Mouse (Mus musculus): ENCODE measurements at regions not wholly inside any gene's neighbourhood (a gene's known extent, or its start where the extent isn't known, plus 50 kb on each side); places are given as distances from the start of the nearest gene placed in this dataset.

DNA sequence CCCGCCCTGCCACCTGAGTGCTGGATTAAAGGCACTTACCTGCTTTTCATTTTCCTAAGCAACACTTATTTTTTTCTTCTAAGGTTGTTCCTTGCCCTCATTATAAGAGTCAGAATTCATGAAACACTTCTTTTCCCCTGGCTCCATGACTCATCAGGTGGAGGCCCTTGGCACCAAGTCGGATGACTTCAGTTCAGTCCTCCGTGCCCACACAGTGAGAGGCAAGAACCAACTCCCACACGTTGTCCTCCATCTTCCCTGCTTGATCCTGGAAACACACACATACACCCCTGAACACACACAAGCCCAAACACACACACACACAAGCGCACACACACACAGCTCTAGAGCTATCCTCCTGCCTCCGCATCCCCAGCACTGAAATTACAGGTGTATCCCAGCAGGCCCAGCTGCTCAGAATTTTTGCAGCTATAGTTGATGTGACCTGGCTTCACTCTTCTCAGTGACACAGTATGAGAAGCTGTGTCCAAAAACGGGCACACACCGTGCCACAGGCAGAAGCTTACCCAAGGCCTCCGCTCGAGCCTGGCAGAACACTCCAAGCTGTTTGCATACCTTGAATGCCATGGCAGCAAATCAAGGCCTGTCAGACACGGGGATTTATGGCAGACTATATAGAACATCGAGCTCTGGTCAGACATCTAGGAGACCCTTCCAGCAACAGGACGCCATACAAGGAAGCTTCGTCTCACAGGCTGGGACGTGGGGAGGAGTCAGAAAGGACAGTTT, 49.7 kb upstream of the Ier3 start:
- H3K4me3 ChIP-seq (ENCODE audit: low read depth, low read length): no peak overlapping the region
- H3K4me1 ChIP-seq (ENCODE audit: control insufficient read depth, insufficient read depth, low read length): no peaks in the 10 kb centered on the region
- no peak overlapping the region for H3K4me2 ChIP-seq
- DNase-seq (ENCODE audit: low spot score, missing footprints) (no peak), ATAC-seq (ENCODE audit: low FRiP score) (no peak)
- no peaks in the 10 kb centered on the region for H3K36me3 ChIP-seq (ENCODE audit: control insufficient read depth, insufficient read depth, low read length)
- H3K9ac ChIP-seq (ENCODE audit: low read length): no peak overlapping the region
- no peaks in the 10 kb centered on the region for H3K27me3 ChIP-seq (ENCODE audit: control insufficient read depth, insufficient read depth, low read length)
- WGBS: 85% methylated on average over 15 of the region's 15 CpGs
- no peaks in the 10 kb centered on the region for H3K9me3 ChIP-seq (ENCODE audit: control insufficient read depth, low read length)
- no peak overlapping the region for H3K27ac ChIP-seq (ENCODE audit: low read depth, low read length)
